Mouse (Mus musculus) thymus, adult 2 months (tissue): ENCODE data around the gene Fbln1. TPM values are rescaled to one million over a fixed set of nuclear protein-coding genes. Genes with fewer than 3 reads are reported as not detected.

Source experiments
- DNase-seq: peaks from one replicate; pipeline ENCODE4 v3.0.0; 2021
- H3K27ac ChIP-seq: fragments of 200-500 bp; 2 replicates; pipeline ENCODE4 v1.5.1; 2012; ENCODE audit warnings: low read length, control low read depth; ENCODE audit not compliant: control insufficient read depth, insufficient read depth
- H3K27me3 ChIP-seq: fragments of 200-500 bp; 2 replicates; pipeline ENCODE4 v1.6.1; 2012; ENCODE audit warnings: mild to moderate bottlenecking, low read length, moderate library complexity, mixed read lengths; ENCODE audit not compliant: control insufficient read depth, insufficient read depth
- H3K36me3 ChIP-seq: fragments of 200-500 bp; 2 replicates; pipeline ENCODE4 v1.6.1; 2012; ENCODE audit warnings: mild to moderate bottlenecking, low read length, moderate library complexity; ENCODE audit not compliant: control insufficient read depth, insufficient read depth
- H3K4me1 ChIP-seq: fragments of 200-500 bp; replicated peaks from 2 replicates; pipeline ENCODE4 v1.6.1; 2012; ENCODE audit warnings: low read length; ENCODE audit not compliant: control insufficient read depth, insufficient read depth
- H3K4me3 ChIP-seq: fragments of 200-500 bp; 2 replicates; pipeline ENCODE4 v1.5.1; 2012; ENCODE audit warnings: mild to moderate bottlenecking, low read length, control low read depth, moderate library complexity; ENCODE audit not compliant: control insufficient read depth, insufficient read depth
- CTCF ChIP-seq: fragments of 200-500 bp; IDR thresholded peaks from 2 replicates; pipeline ENCODE4 v1.5.1; 2012; ENCODE audit warnings: mild to moderate bottlenecking, control low read depth, low read length, moderate library complexity, borderline replicate concordance; ENCODE audit not compliant: control insufficient read depth, poor library complexity, insufficient read depth; ENCODE audit errors: extremely low read depth
- POLR2A ChIP-seq: fragments of 200-500 bp; IDR thresholded peaks from 2 replicates; pipeline ENCODE4 v1.6.1; 2012; ENCODE audit warnings: mild to moderate bottlenecking, low read length, control low read depth, moderate library complexity; ENCODE audit not compliant: control insufficient read depth, poor library complexity, insufficient read depth; ENCODE audit errors: extremely low read depth
- whole genome bisulfite sequencing: fragments of 180-500 bp; shearing (Covaris S2); methylation state at CpG from one replicate; pipeline ENCODE4 v1.1.7; 2018; 5-methylcytosine and 5-hydroxymethylcytosine counted together
- polyA plus RNA-seq: library from polyadenylated mRNA; depleted of rRNA; stranded (reverse); fragments of >200 nt; gene quantifications from 2 replicates; pipeline ENCODE4 v1.2.3, GENCODE M21; 2012; rRNA removed

Gene Fbln1
- polyA plus RNA-seq: 28.6 and 46.8 TPM in 2 replicates

GRCm38 (mm10) chr15:85205792-85206702 is at the start of gene Fbln1:
Fbln1 (plus strand) TSS chr15:85205949.
- TF ChIP-seq CTCF: no peak
- TF ChIP-seq POLR2A: no peak
- Histone ChIP-seq H3K4me1 (peaks cover 6% of the 10 kb centered on the region; the same call in 1 of the 2 replicates), H3K27me3 (no peaks in the 10 kb centered on the region), H3K27ac (no peak within 1 kb of the TSS), H3K4me3 (peak within 1 kb of the TSS; percentile 47), H3K36me3 (no peaks in the 10 kb centered on the region)
- 4% methylated on average over 64 of the region's 64 CpGs for WGBS
- peak; percentile 60 for DNase-seq

- TF ChIP-seq CTCF (no peak), POLR2A (no peak)
- Histone ChIP-seq H3K4me1 (no peaks in the 10 kb centered on the region), H3K36me3 (no peaks in the 10 kb centered on the region), H3K27ac (no peak overlapping the region), H3K27me3 (no peaks in the 10 kb centered on the region), H3K4me3 (no peak overlapping the region)
- no peak for DNase-seq
- 79% methylated on average over 4 of the region's 4 CpGs for WGBS
Observed at GRCm38 (mm10) chr15:85156198-85156597, 49.6 kb upstream of the Fbln1 start.

GRCm38 (mm10) chr15:85161416-85161815 is 44.3 kb upstream of the Fbln1 start:
- TF ChIP-seq CTCF: no peak
- Histone ChIP-seq H3K36me3 (no peaks in the 10 kb centered on the region), H3K4me1 (no peaks in the 10 kb centered on the region), H3K4me3 (no peak overlapping the region), H3K27me3 (no peaks in the 10 kb centered on the region), H3K27ac (no peak overlapping the region)
- DNase-seq: no peak

- no peak for TF ChIP-seq POLR2A
- TF ChIP-seq CTCF: no peak
- Histone ChIP-seq H3K27ac (no peak overlapping the region), H3K27me3 (no peaks in the 10 kb centered on the region), H3K36me3 (no peaks in the 10 kb centered on the region), H3K4me3 (no peak overlapping the region), H3K4me1 (no peaks in the 10 kb centered on the region)
- DNase-seq: no peak
- 65% methylated on average over 21 of the region's 21 CpGs for WGBS
Observed at GRCm38 (mm10) chr15:85162693-85163663, 42.8 kb upstream of the Fbln1 start.

- no peaks in the 10 kb centered on the region for H3K27me3 ChIP-seq
- no peaks in the 10 kb centered on the region for H3K4me1 ChIP-seq
- H3K4me3 ChIP-seq: no peak overlapping the region
- DNase-seq: no peak
- no peaks in the 10 kb centered on the region for H3K36me3 ChIP-seq
- TF ChIP-seq CTCF (no peak), POLR2A (no peak)
- H3K27ac ChIP-seq: no peak overlapping the region
- 40% methylated on average over 11 of the region's 11 CpGs for WGBS
Observed at GRCm38 (mm10) chr15:85166433-85166933, 39.3 kb upstream of the Fbln1 start.

- H3K27ac ChIP-seq: no peak overlapping the region
Observed at GRCm38 (mm10) chr15:85167086-85167679, 38.6 kb upstream of the Fbln1 start.

More at GRCm38 (mm10) chr15:85167086-85167679, 38.6 kb upstream of the Fbln1 start:
- TF ChIP-seq POLR2A (no peak), CTCF (no peak)
- Histone ChIP-seq H3K36me3 (no peaks in the 10 kb centered on the region), H3K27me3 (no peaks in the 10 kb centered on the region), H3K4me3 (no peak overlapping the region), H3K4me1 (no peaks in the 10 kb centered on the region)
- DNase-seq: no peak
- 86% methylated on average over 12 of the region's 12 CpGs for WGBS
